Mouse (Mus musculus): ENCODE results near the gene Slx4ip. TPM values are rescaled to one million over a fixed set of nuclear protein-coding genes. Genes with fewer than 3 reads are reported as not detected.

Slx4ip gene
- total RNA-seq, 1 experiment from 2014 or later: 8.2 TPM

GRCm38 (mm10) chr2:136946297-136946696 lies 55.3 kb downstream of the Slx4ip start:
- ATAC-seq (replicated peaks; ENCODE audit: low read depth, poor library complexity, severe bottlenecking): no peak

DNA sequence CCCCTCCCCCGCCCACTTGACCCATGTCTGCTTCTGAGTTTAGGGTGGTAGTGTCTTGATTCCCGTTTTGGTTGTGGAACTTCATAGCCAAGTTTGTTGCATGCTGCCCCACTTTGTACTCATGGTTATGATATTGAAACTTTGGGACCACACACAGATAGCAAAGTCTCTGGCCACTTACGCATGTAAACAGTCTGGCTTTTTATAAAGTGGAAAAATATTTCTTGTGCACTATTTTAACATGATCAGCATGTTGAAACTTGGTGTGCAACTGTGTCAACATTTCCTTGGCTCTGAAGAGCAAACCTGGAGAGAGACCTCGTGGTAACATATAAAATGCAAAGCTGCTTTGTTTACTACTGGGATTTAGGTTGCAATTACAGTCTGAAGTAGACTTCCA lies 56.5 kb downstream of the Slx4ip start:
- no peak for ATAC-seq (replicated peaks; ENCODE audit: low read depth, poor library complexity, severe bottlenecking)

GRCm38 (mm10) chr2:136947937-136948336 lies 56.9 kb downstream of the Slx4ip start:
- ATAC-seq (replicated peaks; ENCODE audit: low read depth, poor library complexity, severe bottlenecking): no peak

DNA sequence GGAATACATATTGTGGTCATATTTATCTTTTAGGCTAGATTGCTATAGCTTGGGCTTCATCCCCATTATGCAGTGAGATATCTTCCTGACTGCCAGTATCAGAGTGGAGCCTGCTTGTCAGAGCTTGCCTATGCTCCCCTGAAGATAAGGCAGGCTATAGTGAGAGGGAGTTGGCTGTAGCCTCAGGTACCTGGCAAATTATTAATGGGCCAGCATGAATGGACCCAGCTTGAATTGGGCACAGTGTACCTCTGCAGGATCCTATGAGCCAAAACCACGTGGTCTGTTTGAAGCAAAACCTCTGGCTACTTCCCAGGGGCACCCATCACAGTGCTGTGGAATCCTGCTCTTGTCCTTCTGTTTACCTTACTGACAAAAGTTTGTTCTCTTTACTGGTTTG lies 61.2 kb downstream of the Slx4ip start:
- ATAC-seq (replicated peaks; ENCODE audit: low read depth, poor library complexity, severe bottlenecking): 0 out of 2 replicates have a peak, but pooled peaks have one; percentile 23

- no peak for ATAC-seq (replicated peaks; ENCODE audit: low read depth, poor library complexity, severe bottlenecking)
These were observed 64.9 kb downstream of the Slx4ip start for GRCm38 (mm10) chr2:136955726-136956571.

- ATAC-seq (replicated peaks; ENCODE audit: low read depth, poor library complexity, severe bottlenecking): no peak
These were observed 67.7 kb downstream of the Slx4ip start for GRCm38 (mm10) chr2:136958697-136959096.

DNA sequence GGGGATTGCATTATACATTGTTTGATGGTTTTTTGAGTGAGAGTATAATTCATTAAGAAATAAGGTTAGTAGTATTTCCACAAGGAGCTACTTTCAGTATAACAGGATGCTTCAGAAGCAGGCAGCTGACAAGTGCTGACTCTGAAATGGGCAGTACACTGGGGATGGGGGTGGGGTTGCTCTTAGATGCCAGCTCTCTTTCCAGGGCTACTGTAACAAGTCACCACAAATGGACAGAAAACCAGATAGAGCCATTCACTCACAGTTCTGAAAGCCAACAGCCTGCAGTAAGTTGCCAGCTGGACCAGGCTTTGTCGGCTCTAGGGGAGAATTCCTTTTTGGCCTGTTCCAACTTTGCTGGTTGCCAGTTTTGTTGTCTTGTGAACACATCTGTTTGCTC lies 84.8 kb downstream of the Slx4ip start:
- no peak for ATAC-seq (replicated peaks; ENCODE audit: low read depth, poor library complexity, severe bottlenecking)

GRCm38 (mm10) chr2:136979056-136979772 lies 88.2 kb downstream of the Slx4ip start:
- no peak for ATAC-seq (replicated peaks; ENCODE audit: low read depth, poor library complexity, severe bottlenecking)

GRCm38 (mm10) chr2:136981062-136981879 lies 90.3 kb downstream of the Slx4ip start:
- no peak for ATAC-seq (replicated peaks; ENCODE audit: low read depth, poor library complexity, severe bottlenecking)

- no peak for ATAC-seq (replicated peaks; ENCODE audit: low read depth, poor library complexity, severe bottlenecking)
These were observed 92.9 kb downstream of the Slx4ip start for GRCm38 (mm10) chr2:136983959-136984358.

DNA sequence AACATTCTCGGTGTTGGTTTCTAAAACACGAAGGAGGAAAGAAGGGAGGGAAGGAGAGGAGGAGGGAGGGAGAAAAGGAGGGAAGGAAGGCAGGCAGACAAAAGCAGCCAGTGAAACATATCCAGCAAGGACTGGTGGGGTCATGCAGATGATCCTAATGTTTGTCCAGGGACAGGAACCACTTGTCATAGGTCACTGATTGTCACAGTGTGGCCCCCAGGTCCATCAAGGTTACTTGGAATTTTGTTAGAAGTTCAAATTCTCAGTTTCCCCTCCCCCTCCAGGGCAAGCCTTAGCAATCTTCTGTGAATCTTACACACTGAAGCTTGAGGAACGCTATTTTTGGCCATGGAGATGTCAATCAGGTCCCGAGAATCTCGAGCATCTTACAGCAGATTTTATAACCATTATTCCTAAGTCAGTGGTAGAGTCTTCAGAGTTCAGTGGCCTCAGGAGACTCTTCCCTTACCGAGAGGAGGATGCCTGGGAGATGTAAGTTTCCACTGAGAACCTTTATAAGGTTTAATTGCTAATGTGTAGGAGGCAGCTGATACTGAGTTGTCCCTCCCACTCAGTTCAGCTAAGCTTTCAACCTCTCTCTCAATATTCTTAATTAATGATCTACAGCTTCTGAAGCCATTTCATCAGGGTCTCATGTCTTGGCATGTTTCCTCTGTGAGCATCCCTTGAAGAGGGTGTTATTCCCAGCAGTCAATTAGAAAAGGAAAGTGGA lies 95.1 kb downstream of the Slx4ip start:
- ATAC-seq (replicated peaks; ENCODE audit: low read depth, poor library complexity, severe bottlenecking): no peak

- no peak for ATAC-seq (replicated peaks; ENCODE audit: low read depth, poor library complexity, severe bottlenecking)
These were observed 102.1 kb downstream of the Slx4ip start for GRCm38 (mm10) chr2:136993116-136993515.

GRCm38 (mm10) chr2:136997104-136997503 lies 106.1 kb downstream of the Slx4ip start:
- no peak for ATAC-seq (replicated peaks; ENCODE audit: low read depth, poor library complexity, severe bottlenecking)

DNA sequence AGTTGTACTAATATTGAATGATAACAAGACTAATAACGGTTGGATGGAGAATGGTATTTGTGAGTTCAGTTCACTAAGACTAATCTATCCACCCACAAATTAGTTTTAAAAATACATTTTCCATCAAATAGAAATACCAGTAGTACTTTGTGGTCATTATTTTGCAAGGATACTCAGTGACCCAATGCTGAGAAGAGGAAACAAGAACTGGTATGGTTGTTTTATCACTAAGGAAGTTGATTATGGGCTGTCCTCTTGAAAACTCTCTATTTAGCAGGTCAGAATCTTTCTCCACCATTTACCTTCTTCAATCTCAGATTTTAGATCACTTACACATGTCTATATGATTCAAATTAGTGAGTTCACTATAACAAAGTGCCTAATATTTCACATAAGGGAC lies 111.0 kb downstream of the Slx4ip start:
- no peak for ATAC-seq (replicated peaks; ENCODE audit: low read depth, poor library complexity, severe bottlenecking)

- no peak for ATAC-seq (replicated peaks; ENCODE audit: low read depth, poor library complexity, severe bottlenecking)
These were observed 115.6 kb downstream of the Slx4ip start for GRCm38 (mm10) chr2:137006656-137007055.

GRCm38 (mm10) chr2:137011980-137012379 lies 121.0 kb downstream of the Slx4ip start:
- no peak for ATAC-seq (replicated peaks; ENCODE audit: low read depth, poor library complexity, severe bottlenecking)

DNA sequence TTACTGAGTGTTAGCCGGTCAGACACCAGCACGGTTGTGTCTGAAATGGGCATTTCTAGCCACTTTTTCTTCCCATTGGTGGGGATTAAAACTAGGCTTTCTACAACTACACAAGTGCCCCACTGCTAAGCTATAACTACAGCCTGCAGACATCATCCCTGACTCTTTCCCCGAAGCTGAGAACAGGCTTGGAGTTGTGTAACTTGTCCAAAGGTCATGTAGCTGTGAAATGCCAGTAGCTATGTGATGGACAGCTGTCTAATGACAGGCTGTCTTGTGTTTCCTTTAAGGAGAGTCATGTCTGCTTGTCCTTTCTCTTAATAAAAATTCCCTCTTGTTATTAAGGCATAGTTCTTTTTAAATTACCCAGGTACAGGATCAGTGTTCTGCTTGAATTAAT lies 122.1 kb downstream of the Slx4ip start:
- no peak for ATAC-seq (replicated peaks; ENCODE audit: low read depth, poor library complexity, severe bottlenecking)

GRCm38 (mm10) chr2:137013811-137014350 lies 122.9 kb downstream of the Slx4ip start:
- no peak for ATAC-seq (replicated peaks; ENCODE audit: low read depth, poor library complexity, severe bottlenecking)

DNA sequence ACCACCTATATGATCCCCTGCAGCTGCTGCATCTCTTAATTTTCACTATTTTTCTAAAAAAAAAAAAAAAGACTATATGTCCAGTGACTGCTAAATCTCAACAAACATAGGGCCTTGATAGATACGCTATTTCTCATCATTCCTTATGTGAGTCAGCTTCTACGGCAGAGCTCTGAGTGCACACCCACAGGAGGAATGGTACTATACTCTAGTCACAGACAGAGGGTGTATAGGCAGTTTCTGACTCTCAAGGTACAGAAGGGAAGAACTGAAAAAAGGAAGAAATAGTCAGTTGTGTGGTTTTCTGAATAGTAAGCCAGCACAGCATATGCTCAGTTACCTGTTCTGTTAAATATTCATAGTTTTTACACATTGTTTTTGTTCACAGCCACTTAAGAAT lies 123.4 kb downstream of the Slx4ip start:
- ATAC-seq (replicated peaks; ENCODE audit: low read depth, poor library complexity, severe bottlenecking): no peak

GRCm38 (mm10) chr2:137044122-137044521 lies 153.1 kb downstream of the Slx4ip start:
- ATAC-seq (replicated peaks; ENCODE audit: low read depth, poor library complexity, severe bottlenecking): no peak

Data from common myeloid progenitor, adult 5-6 weeks (primary cell).